12 mouse cellular contexts compared by ENCODE assay signal in genomic region chr15:96829941-96830340, GRCm38 (mm10).
DNase-seq lines count a peak whose midpoint lies in the region; ATAC-seq and TF ChIP-seq lines count a peak whose summit lies in the region.
"Had no signal": no experiment of that assay in that cellular context is flagged by ENCODE, and none has a peak within 500 bp of the region (broad histone marks: within the 10 kb centered on the region; RNA-seq: fewer than 3 reads in every experiment).

No protein-coding gene starts in this region.

- no peak overlapping the region for H3K4me3 ChIP-seq in heart, embryonic 12.5 days
- H3K4me3 ChIP-seq in midbrain, postnatal 0 days (ENCODE audit: low read depth, low read length) = no peak overlapping the region
- no peak overlapping the region for H3K4me3 ChIP-seq in midbrain, embryonic 11.5 days (ENCODE audit: low read depth, low read length)
- H3K4me3 ChIP-seq: limb, embryonic 12.5 days; megakaryocyte, embryonic 14.5 days had no signal

- WGBS in heart, embryonic 12.5 days = 79% methylated on average over 12 of the region's 12 CpGs
- WGBS in midbrain, postnatal 0 days = 87% methylated on average over 12 of the region's 12 CpGs
- 92% methylated on average over 12 of the region's 12 CpGs for WGBS in midbrain, embryonic 11.5 days

- no peak overlapping the region for H3K9ac ChIP-seq in heart, embryonic 12.5 days
- H3K9ac ChIP-seq in midbrain, postnatal 0 days (replicated peaks; ENCODE audit: low read length, poor library complexity, severe bottlenecking) = no peak overlapping the region
- H3K9ac ChIP-seq in midbrain, embryonic 11.5 days (ENCODE audit: low read length) = no peak overlapping the region
- H3K9ac ChIP-seq: limb, embryonic 12.5 days had no signal

- H3K36me3 ChIP-seq in heart, embryonic 12.5 days = no peaks in the 10 kb centered on the region
- H3K36me3 ChIP-seq in midbrain, postnatal 0 days (ENCODE audit: insufficient read depth, low read length) = no peaks in the 10 kb centered on the region
- no peaks in the 10 kb centered on the region for H3K36me3 ChIP-seq in midbrain, embryonic 11.5 days (ENCODE audit: control insufficient read depth, insufficient read depth, low read length)
- H3K36me3 ChIP-seq: limb, embryonic 12.5 days had no signal

- no peak for ATAC-seq in heart, embryonic 12.5 days (ENCODE audit: insufficient number of reproducible peaks, low FRiP score)
- ATAC-seq in midbrain, postnatal 0 days (ENCODE audit: low FRiP score) = no peak
- no peak for ATAC-seq in midbrain, embryonic 11.5 days (ENCODE audit: low FRiP score)

- H3K9me3 ChIP-seq in heart, embryonic 12.5 days (replicated peaks) = no peaks in the 10 kb centered on the region
- H3K9me3 ChIP-seq in midbrain, postnatal 0 days (ENCODE audit: low read length) = no peaks in the 10 kb centered on the region
- no peaks in the 10 kb centered on the region for H3K9me3 ChIP-seq in midbrain, embryonic 11.5 days (ENCODE audit: control insufficient read depth, low read length)
- H3K9me3 ChIP-seq: limb, embryonic 12.5 days had no signal

- intact Hi-C loops in heart, postnatal 36 days (cut with DNase I) = loop anchor here (5.0 kb wide), 1 partner anchor 83 kb away; no protein-coding TSS in a partner anchor

- no peaks in the 10 kb centered on the region for H3K27me3 ChIP-seq in heart, embryonic 12.5 days (replicated peaks)
- no peaks in the 10 kb centered on the region for H3K27me3 ChIP-seq in midbrain, postnatal 0 days (ENCODE audit: insufficient read depth, low read length)
- H3K27me3 ChIP-seq in midbrain, embryonic 11.5 days (ENCODE audit: control insufficient read depth, insufficient read depth, low read length) = no peaks in the 10 kb centered on the region
- H3K27me3 ChIP-seq: limb, embryonic 12.5 days; megakaryocyte, embryonic 14.5 days had no signal

- TF ChIP-seq CTCF in midbrain, postnatal 0 days (IDR thresholded peaks at IDR 0.05) = no peak

- H3K4me2 ChIP-seq in heart, embryonic 12.5 days = no peak overlapping the region
- H3K4me2 ChIP-seq in midbrain, postnatal 0 days (ENCODE audit: low read depth, low read length, poor library complexity, severe bottlenecking) = no peak overlapping the region
- no peak overlapping the region for H3K4me2 ChIP-seq in midbrain, embryonic 11.5 days
- H3K4me2 ChIP-seq: limb, embryonic 12.5 days had no signal

- peak; percentile 95 for DNase-seq in heart, adult 11 months
- DNase-seq in 3134 (ENCODE audit: extremely low read depth, insufficient read length, low spot score) = peak; percentile 82
- peak; percentile 85 for DNase-seq in adrenal gland, postnatal 14 days
- peak; percentile 55 to 59 for DNase-seq in heart, postnatal 36 days
- no peak for DNase-seq in midbrain, postnatal 0 days (ENCODE audit: low spot score)
- no peak for DNase-seq in midbrain, embryonic 11.5 days (ENCODE audit: low spot score, missing footprints)
- no peak for DNase-seq in retina, postnatal 1 day
- DNase-seq: cerebellum, adult 11-12 months had no signal

- no peak overlapping the region for H3K27ac ChIP-seq in heart, embryonic 12.5 days (ENCODE audit: poor library complexity, severe bottlenecking)
- no peak overlapping the region for H3K27ac ChIP-seq in midbrain, postnatal 0 days (ENCODE audit: low read depth, low read length)
- H3K27ac ChIP-seq in midbrain, embryonic 11.5 days (ENCODE audit: low read depth, low read length) = no peak overlapping the region
- H3K27ac ChIP-seq: kidney, postnatal 0 days; limb, embryonic 12.5 days had no signal

- peaks cover 9% of the 10 kb centered on the region for H3K4me1 ChIP-seq in heart, embryonic 12.5 days (replicated peaks)
- H3K4me1 ChIP-seq in midbrain, postnatal 0 days (ENCODE audit: insufficient read depth, low read length) = no peaks in the 10 kb centered on the region
- no peaks in the 10 kb centered on the region for H3K4me1 ChIP-seq in midbrain, embryonic 11.5 days (ENCODE audit: control insufficient read depth, insufficient read depth, low read length)
- H3K4me1 ChIP-seq: limb, embryonic 12.5 days; megakaryocyte, embryonic 14.5 days had no signal

Comparison
In these comparisons a context has a peak if more than half of its experiments do, and no peak if none do; other contexts are left out.
1. DNase-seq: peak in heart, adult 11 months (single experiment), 3134 (single experiment), adrenal gland, postnatal 14 days (single experiment) and heart, postnatal 36 days (2 of 2); none in midbrain, postnatal 0 days (single experiment), midbrain, embryonic 11.5 days (single experiment) and retina, postnatal 1 day (single experiment).